Mouse (Mus musculus): ENCODE data around the gene Hist1h4f.
"Not testable (repeated sequence)": the region's sequence is repeated elsewhere in the genome, so short reads cannot be mapped to it uniquely, and the experiment has no call there.

Hist1h4f gene

GRCm38 (mm10) chr13:23554925-23555838 lies 3.7 kb upstream of the Hist1h4f start:
- peak; percentile 78 for DNase-seq (ENCODE audit: inconsistent ontology term)

GRCm38 (mm10) chr13:23554393-23554792 lies 2.9 kb upstream of the Hist1h4f start:
- no peak for DNase-seq (ENCODE audit: inconsistent ontology term)

GRCm38 (mm10) chr13:23552962-23553361 lies 1.5 kb upstream of the Hist1h4f start, which contains the start of gene Hist1h1d:
Hist1h1d (plus strand) TSS chr13:23553262.
- DNase-seq (ENCODE audit: inconsistent ontology term): no peak

GRCm38 (mm10) chr13:23551931-23552914 lies 775 bp upstream of the Hist1h4f start:
- DNase-seq (ENCODE audit: inconsistent ontology term): no peak

- no peak for DNase-seq (ENCODE audit: inconsistent ontology term)
Observed at GRCm38 (mm10) chr13:23550761-23551145, 695 bp downstream of the Hist1h4f start.

GRCm38 (mm10) chr13:23546694-23547093 lies 4.8 kb downstream of the Hist1h4f start:
- no peak for DNase-seq (ENCODE audit: inconsistent ontology term)

GRCm38 (mm10) chr13:23544787-23545120 lies 6.7 kb downstream of the Hist1h4f start:
- DNase-seq (ENCODE audit: inconsistent ontology term): not testable (repeated sequence)

GRCm38 (mm10) chr13:23543965-23544786 lies 7.3 kb downstream of the Hist1h4f start, which contains the start of gene Hist1h3f:
Hist1h3f (plus strand) TSS chr13:23544052.
- peak; percentile 95 for DNase-seq (ENCODE audit: inconsistent ontology term)

- DNase-seq (ENCODE audit: inconsistent ontology term): peak; percentile 94
Observed at GRCm38 (mm10) chr13:23542999-23543607, 8.3 kb downstream of the Hist1h4f start, which contains the start of gene Hist1h2bh. Hist1h2bh (minus strand) TSS chr13:23543392.

GRCm38 (mm10) chr13:23542225-23542980 lies 9.0 kb downstream of the Hist1h4f start:
- not testable (repeated sequence) for DNase-seq (ENCODE audit: inconsistent ontology term)

GRCm38 (mm10) chr13:23541497-23541896 lies 10.0 kb downstream of the Hist1h4f start:
- DNase-seq (ENCODE audit: inconsistent ontology term): no peak

- not testable (repeated sequence) for DNase-seq (ENCODE audit: inconsistent ontology term)
Observed at GRCm38 (mm10) chr13:23539821-23540220, 11.6 kb downstream of the Hist1h4f start.

GRCm38 (mm10) chr13:23538249-23538648 lies 13.2 kb downstream of the Hist1h4f start:
- no peak for DNase-seq (ENCODE audit: inconsistent ontology term)

GRCm38 (mm10) chr13:23537006-23537710 lies 14.3 kb downstream of the Hist1h4f start:
- DNase-seq (ENCODE audit: inconsistent ontology term): no peak

- DNase-seq (ENCODE audit: inconsistent ontology term): no peak
Observed at GRCm38 (mm10) chr13:23536076-23536822, 15.2 kb downstream of the Hist1h4f start.

- peak; percentile 94 for DNase-seq (ENCODE audit: inconsistent ontology term)
Observed at GRCm38 (mm10) chr13:23535137-23536075, 16.0 kb downstream of the Hist1h4f start, which contains the start of gene Hist1h3g. Hist1h3g (plus strand) TSS chr13:23535422.

Data from Muller cell, postnatal 12 days (primary cell).